In genomic region chr11:79152696-79153095, GRCm38 (mm10) we compare ENCODE assay signal across 16 mouse cellular contexts. TPM values are rescaled to one million over a fixed set of nuclear protein-coding genes. Genes with fewer than 3 reads are reported as not detected.
A peak's percentile ranks its signal among the peaks of the same experiment; 100 is the strongest.
DNase-seq lines count a peak whose midpoint lies in the region; ATAC-seq and TF ChIP-seq lines count a peak whose summit lies in the region.
"Had no signal": no experiment of that assay in that cellular context is flagged by ENCODE, and none has a peak within 500 bp of the region (broad histone marks: within the 10 kb centered on the region; RNA-seq: fewer than 3 reads in every experiment).

No protein-coding gene starts in this region.

- no peak overlapping the region for H3K4me2 ChIP-seq in myocyte (ENCODE audit: low read depth)
- H3K4me2 ChIP-seq: embryonic facial prominence, embryonic 12.5 days; liver, embryonic 11.5 days; midbrain, embryonic 15.5 days; stomach, embryonic 15.5 days had no signal

- DNase-seq in 416B (ENCODE audit: low read depth) (peak; percentile 75), A20 (ENCODE audit: low read depth, low spot score) (peak; percentile 80)
- DNase-seq in frontal cortex, postnatal 25 days (ENCODE audit: low spot score in 2 of 2) = no peak
- DNase-seq in ovary, postnatal 14 days (ENCODE audit: low spot score) = no peak
- no peak for DNase-seq in heart, adult 9 months (ENCODE audit: low spot score in 2 of 2)
- DNase-seq: cerebellum, adult 9-10 months; gastrocnemius, postnatal 10 days; kidney, postnatal 14 days had no signal

- no peak overlapping the region for H3ac ChIP-seq in myocyte (ENCODE audit: control insufficient read depth, insufficient read length)

- TF ChIP-seq POLR2A in myocyte (IDR thresholded peaks at IDR 0.05; ENCODE audit: insufficient read length, low read depth) = no peak

- peaks cover 12% of the 10 kb centered on the region for H3K27me3 ChIP-seq in myocyte (ENCODE audit: control insufficient read depth, insufficient read depth, insufficient read length)
- H3K27me3 ChIP-seq: embryonic facial prominence, embryonic 12.5 days; midbrain, embryonic 15.5 days; stomach, embryonic 15.5 days had no signal

- H3K36me3 ChIP-seq in myocyte (ENCODE audit: control insufficient read depth, insufficient read depth) = no peaks in the 10 kb centered on the region
- H3K36me3 ChIP-seq: embryonic facial prominence, embryonic 12.5 days; midbrain, embryonic 15.5 days; stomach, embryonic 15.5 days had no signal

- peak; percentile 78 to 89 for ATAC-seq in hematopoietic stem cell, adult 5-6 weeks (replicated peaks in 1 of 2; ENCODE audit: insufficient read depth in 1 of 2, low FRiP score in 2 of 2, low TSS enrichment in 1 of 2, low read depth in 1 of 2, poor library complexity in 2 of 2, severe bottlenecking in 2 of 2)
- ATAC-seq: forebrain, embryonic 14.5 days; midbrain, embryonic 15.5 days had no signal

- H3K79me2 ChIP-seq in myocyte (ENCODE audit: control insufficient read depth, insufficient read depth) = no peaks in the 10 kb centered on the region

- no peak overlapping the region for H3K4me3 ChIP-seq in myocyte
- H3K4me3 ChIP-seq: embryonic facial prominence, embryonic 12.5 days; left cerebral cortex, adult 2 months; midbrain, embryonic 15.5 days; stomach, embryonic 15.5 days had no signal

TF ChIP-seq in myocyte, 11 proteins besides CTCF, POLR2A, EP300 and RAD21:
- TF ChIP-seq MYOD1 (IDR thresholded peaks at IDR 0.05; ENCODE audit: control insufficient read depth in 1 of 3, insufficient read length in 2 of 3, low read depth in 2 of 3) (peak; percentile 36 to 98 (median 90)), E2F4 (IDR thresholded peaks at IDR 0.05; ENCODE audit: insufficient read depth) (no peak), USF1 (IDR thresholded peaks at IDR 0.05; ENCODE audit: low read depth) (no peak), CEBPB (IDR thresholded peaks at IDR 0.05; ENCODE audit: insufficient read depth, poor library complexity, severe bottlenecking) (no peak), MAX (IDR thresholded peaks at IDR 0.05; ENCODE audit: low read depth) (no peak), TCF12 (IDR thresholded peaks at IDR 0.05; ENCODE audit: insufficient read depth, poor library complexity, severe bottlenecking) (peak; percentile 72), TCF3 (IDR thresholded peaks at IDR 0.05; ENCODE audit: insufficient read length, low read depth) (peak; percentile 94), MYOG (IDR thresholded peaks at IDR 0.05; ENCODE audit: control insufficient read depth in 1 of 3, insufficient read depth in 1 of 3, insufficient read length in 2 of 3, low read depth in 2 of 3) (peak; percentile 91 to 100 (median 92)), SRF (IDR thresholded peaks at IDR 0.05; ENCODE audit: control insufficient read depth, insufficient read length, low read depth) (no peak), POLR2AphosphoS2 (IDR thresholded peaks at IDR 0.05; ENCODE audit: insufficient read length, low read depth) (no peak), REST (IDR thresholded peaks at IDR 0.05; ENCODE audit: insufficient read depth, insufficient read length) (no peak)
TF ChIP-seq in myocyte: peak in this region for 4.

RNA-seq across cellular contexts. Expression of gene Ksr1, which starts 6.5 kb away (rescaled TPM):
- total RNA-seq in hematopoietic stem cell, adult 5-6 weeks (2017) = 10.3 and 15.1 TPM in 2 replicates
- polyA plus RNA-seq in myocyte (2012; fragmentation: generic; extraction: Trizol) = 20.6 TPM

Comparison
In these comparisons a context has a peak if more than half of its experiments do, and no peak if none do; other contexts are left out.
1. DNase-seq: peak in 416B (single experiment) and A20 (single experiment); none in frontal cortex, postnatal 25 days (0 of 2), ovary, postnatal 14 days (single experiment) and heart, adult 9 months (0 of 2).